Mouse (Mus musculus) B cell, adult 2 months (primary cell): ENCODE data around the gene Pom121l12.

ENCODE experiments used
- DNase-seq, 2 experiments: peaks; one replicate each; pipeline ENCODE4 v3.0.0; 2022

Pom121l12 gene

GRCm38 (mm10) chr11:14598976-14599375 is at the start of gene Pom121l12:
Pom121l12 (plus strand) TSS chr11:14599276.
- DNase-seq: no peak

- DNase-seq: no peak
Measured at GRCm38 (mm10) chr11:14611859-14612258, 12.8 kb downstream of the Pom121l12 start.
